Mouse (Mus musculus) MEL (cell line): Measurements from ENCODE around the gene Zfp719.

ENCODE experiments used
- CTCF ChIP-seq, 3 experiments: IDR thresholded peaks in 2 of 3; conservative IDR thresholded peaks in 1 of 3; 2 replicates each; pipeline ENCODE4 v1.5.1; 2011 to 2012; ENCODE audit warnings: low read length in 3 of 3, low read depth in 2 of 3, mild to moderate bottlenecking in 2 of 3, improper control_type of control experiment in 1 of 3, inconsistent platforms in 1 of 3, mixed read lengths in 1 of 3, moderate library complexity in 1 of 3; ENCODE audit not compliant: control insufficient read depth in 1 of 3, insufficient read depth in 1 of 3, poor library complexity in 1 of 3, severe bottlenecking in 1 of 3
- GABPA ChIP-seq: IDR thresholded peaks from 2 replicates; pipeline ENCODE4 v1.6.1; 2012; ENCODE audit warnings: low read depth, mild to moderate bottlenecking, inconsistent platforms, low read length, improper control_type of control experiment, moderate library complexity
- JUND ChIP-seq: IDR thresholded peaks from 2 replicates; pipeline ENCODE4 v1.6.1; 2011; ENCODE audit warnings: low read depth, mild to moderate bottlenecking, improper control_type of control experiment, low read length
- MAFK ChIP-seq: IDR thresholded peaks from 2 replicates; pipeline ENCODE4 v1.6.1; 2011; ENCODE audit warnings: low read depth, mild to moderate bottlenecking, low read length, improper control_type of control experiment, borderline replicate concordance
- MAX ChIP-seq: IDR thresholded peaks from 2 replicates; pipeline ENCODE4 v1.6.1; 2011; ENCODE audit warnings: low read length, improper control_type of control experiment
- NRF1 ChIP-seq: IDR thresholded peaks from 2 replicates; pipeline ENCODE4 v1.6.1; 2014; ENCODE audit warnings: low read depth, mild to moderate bottlenecking, inconsistent platforms, low read length, improper control_type of control experiment, moderate library complexity; ENCODE audit not compliant: poor library complexity, insufficient read depth, severe bottlenecking
- USF1 ChIP-seq: IDR thresholded peaks from 2 replicates; pipeline ENCODE4 v1.6.1; 2014; ENCODE audit warnings: low read depth, mild to moderate bottlenecking, inconsistent platforms, low read length, improper control_type of control experiment, moderate library complexity
- ZNF384 ChIP-seq: IDR thresholded peaks from 2 replicates; pipeline ENCODE4 v1.6.1; 2012; ENCODE audit warnings: low read depth, mild to moderate bottlenecking, inconsistent platforms, low read length, improper control_type of control experiment

DNA sequence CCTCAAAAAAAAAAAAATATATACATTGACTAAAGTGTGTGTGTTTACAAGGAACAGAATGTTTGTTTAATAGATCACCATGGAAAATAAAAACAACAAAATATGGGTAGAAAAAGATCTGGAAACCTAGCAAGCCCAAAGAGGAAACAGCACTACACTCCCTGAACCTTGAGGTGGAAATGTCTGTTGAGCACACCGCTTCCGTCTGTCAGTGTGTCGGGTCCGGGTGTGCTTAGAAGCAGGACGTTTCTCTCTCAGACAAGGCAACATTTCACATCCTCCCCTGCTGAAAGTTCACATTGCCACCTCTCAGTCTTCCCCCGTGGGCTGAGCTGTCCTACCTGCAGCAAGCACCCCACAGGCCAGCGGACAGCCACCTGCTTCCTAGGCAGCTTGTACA, 43.5 kb downstream of the Zfp719 start:
- no peak for TF ChIP-seq MAX
- TF ChIP-seq CTCF (IDR thresholded peaks at IDR 0.05 in 2 of 3, conservative IDR thresholded peaks at IDR 0.05 in 1 of 3; ENCODE audit: control insufficient read depth in 1 of 3, insufficient read depth in 1 of 3, low read depth in 2 of 3, low read length in 3 of 3, poor library complexity in 1 of 3, severe bottlenecking in 1 of 3): no peak
- no peak for TF ChIP-seq MAFK
- no peak for TF ChIP-seq NRF1
- no peak for TF ChIP-seq ZNF384
- no peak for TF ChIP-seq USF1
- no peak for TF ChIP-seq JUND
- no peak for TF ChIP-seq GABPA
